Mouse (Mus musculus) brain, adult 2 months (tissue): ENCODE results near the gene Otx2.
"Not testable (repeated sequence)": the region's sequence is repeated elsewhere in the genome, so short reads cannot be mapped to it uniquely, and the experiment has no call there.

ENCODE experiments used
- DNase-seq: peaks from one replicate; pipeline ENCODE4 v3.0.0; 2011; ENCODE audit warnings: low read depth, low spot score

Gene Otx2

GRCm38 (mm10) chr14:48655073-48655791 is 18.4 kb downstream of the Otx2 start:
- DNase-seq, result no peak

- DNase-seq, result no peak
These were observed 19.0 kb downstream of the Otx2 start for GRCm38 (mm10) chr14:48654551-48655072.

- no peak for DNase-seq
These were observed 19.7 kb downstream of the Otx2 start for GRCm38 (mm10) chr14:48653676-48654510.

GRCm38 (mm10) chr14:48653081-48653480 is 20.5 kb downstream of the Otx2 start:
- DNase-seq, result no peak

- no peak for DNase-seq
These were observed 21.4 kb downstream of the Otx2 start for GRCm38 (mm10) chr14:48652256-48652655.

GRCm38 (mm10) chr14:48651471-48652211 is 22.0 kb downstream of the Otx2 start:
- no peak for DNase-seq

GRCm38 (mm10) chr14:48641462-48642395 is 31.9 kb downstream of the Otx2 start:
- DNase-seq, result no peak

GRCm38 (mm10) chr14:48633141-48633540 is 40.5 kb downstream of the Otx2 start:
- no peak for DNase-seq

- DNase-seq, result no peak
These were observed 41.3 kb downstream of the Otx2 start for GRCm38 (mm10) chr14:48632335-48632734.

GRCm38 (mm10) chr14:48631486-48631885 is 42.1 kb downstream of the Otx2 start:
- DNase-seq, result no peak

GRCm38 (mm10) chr14:48629404-48629803 is 44.2 kb downstream of the Otx2 start:
- no peak for DNase-seq

- DNase-seq, result no peak
These were observed 47.3 kb downstream of the Otx2 start for GRCm38 (mm10) chr14:48626271-48626670.

GRCm38 (mm10) chr14:48625331-48625694 is 48.3 kb downstream of the Otx2 start:
- DNase-seq, result no peak

GRCm38 (mm10) chr14:48624596-48625330 is 48.9 kb downstream of the Otx2 start:
- DNase-seq, result peak; percentile 51

GRCm38 (mm10) chr14:48622726-48623125 is 50.9 kb downstream of the Otx2 start:
- DNase-seq, result not testable (repeated sequence)

GRCm38 (mm10) chr14:48616361-48616760 is 57.3 kb downstream of the Otx2 start:
- no peak for DNase-seq

- no peak for DNase-seq
These were observed 64.8 kb downstream of the Otx2 start for GRCm38 (mm10) chr14:48608641-48609310.
